Mouse (Mus musculus) embryo, embryonic 9.5 days (tissue): ENCODE data around the gene Pfkm.

Source experiments
- DNase-seq: peaks from one replicate; pipeline ENCODE4 v3.0.0-alpha.2; 2017; ENCODE audit errors: extremely low spot score

Pfkm gene

DNA sequence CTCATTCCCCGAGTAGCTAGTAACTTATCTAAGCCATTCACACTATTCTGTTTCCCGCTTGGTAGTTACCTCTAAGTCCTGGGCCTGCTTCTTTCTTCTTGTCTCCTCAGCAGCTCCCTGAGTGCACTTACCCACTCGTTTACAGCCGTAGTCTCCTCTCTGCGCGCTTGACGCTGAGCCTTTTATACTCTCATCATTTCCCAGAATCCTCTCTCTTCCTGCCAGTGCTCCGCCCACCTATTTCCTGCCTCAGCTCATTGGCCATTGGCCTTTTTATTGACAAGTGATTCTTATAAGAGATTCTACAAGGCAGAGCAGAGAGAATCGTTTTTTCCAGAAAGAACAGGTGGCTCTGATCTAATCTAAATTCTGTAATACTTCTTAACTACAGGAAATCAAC is 6.1 kb downstream of the Pfkm start:
- no peak for DNase-seq

GRCm38 (mm10) chr15:98102401-98102800 is 10.0 kb downstream of the Pfkm start:
- no peak for DNase-seq

DNA sequence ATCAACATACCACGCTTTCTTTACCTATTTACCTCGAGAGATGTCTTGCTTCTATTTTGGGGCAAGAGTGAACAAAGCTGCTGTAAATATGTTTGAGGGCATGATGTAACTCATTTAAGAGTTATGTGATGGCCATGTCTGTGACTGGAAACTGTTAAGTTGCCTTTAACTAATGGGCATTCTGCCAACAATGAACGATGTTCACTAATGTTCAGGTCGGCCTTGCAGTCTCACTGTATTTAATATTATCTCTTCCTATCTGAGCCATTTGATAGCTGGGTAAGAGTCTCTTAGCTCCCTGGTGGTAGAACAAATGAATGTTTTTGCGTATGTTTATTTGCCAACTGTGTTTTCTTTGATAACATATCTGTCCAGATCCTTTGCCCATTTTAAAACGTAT is 14.1 kb downstream of the Pfkm start:
- no peak for DNase-seq

DNA sequence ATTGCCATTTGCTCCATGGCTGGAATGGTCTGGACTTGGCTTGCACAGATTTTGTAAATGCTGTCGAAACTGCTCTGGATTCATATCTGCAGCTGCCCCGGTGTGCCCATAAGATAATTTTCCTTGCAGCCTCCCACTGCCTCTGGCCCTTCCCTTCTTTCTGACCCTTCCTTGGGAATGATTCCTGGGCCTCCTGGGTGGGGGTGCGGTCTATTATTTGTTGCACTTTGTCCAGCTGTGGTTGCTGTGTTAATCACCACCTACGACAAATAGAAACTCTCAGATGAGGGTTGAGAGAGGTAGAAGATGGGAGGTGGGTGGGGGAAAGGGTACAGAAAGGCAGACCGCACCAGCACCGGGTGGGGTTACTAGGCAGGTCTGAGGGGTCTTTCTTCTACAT is 14.8 kb downstream of the Pfkm start:
- no peak for DNase-seq

DNA sequence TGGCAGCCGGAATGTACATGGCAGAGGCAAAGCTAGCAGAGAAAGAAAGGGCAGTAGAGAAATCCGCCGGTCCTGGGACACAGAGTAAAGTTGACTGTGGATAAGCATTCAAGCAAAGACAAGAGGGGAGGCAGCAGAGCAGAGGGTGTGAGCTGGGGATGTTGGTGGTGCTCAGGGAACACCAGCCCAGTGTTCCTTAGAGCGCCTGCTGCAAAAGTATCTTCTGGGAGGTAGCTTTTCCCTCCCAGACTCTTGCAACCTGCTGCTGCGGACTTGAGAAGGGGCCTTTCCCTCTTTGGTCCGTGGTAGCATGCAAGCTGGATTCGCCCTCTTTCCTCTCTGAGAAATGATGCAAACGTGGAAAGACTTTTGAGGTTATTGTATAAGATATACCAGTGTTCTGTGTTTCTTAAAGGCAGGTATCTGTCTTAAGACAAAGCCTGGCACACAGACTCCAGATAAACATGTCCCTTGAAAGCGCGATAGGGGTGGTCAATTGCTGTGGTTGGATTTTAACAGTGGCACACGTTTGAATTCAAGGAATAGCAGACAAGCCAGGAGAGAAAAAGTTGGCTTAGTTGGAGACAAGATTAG is 15.4 kb downstream of the Pfkm start:
- DNase-seq: no peak

DNA sequence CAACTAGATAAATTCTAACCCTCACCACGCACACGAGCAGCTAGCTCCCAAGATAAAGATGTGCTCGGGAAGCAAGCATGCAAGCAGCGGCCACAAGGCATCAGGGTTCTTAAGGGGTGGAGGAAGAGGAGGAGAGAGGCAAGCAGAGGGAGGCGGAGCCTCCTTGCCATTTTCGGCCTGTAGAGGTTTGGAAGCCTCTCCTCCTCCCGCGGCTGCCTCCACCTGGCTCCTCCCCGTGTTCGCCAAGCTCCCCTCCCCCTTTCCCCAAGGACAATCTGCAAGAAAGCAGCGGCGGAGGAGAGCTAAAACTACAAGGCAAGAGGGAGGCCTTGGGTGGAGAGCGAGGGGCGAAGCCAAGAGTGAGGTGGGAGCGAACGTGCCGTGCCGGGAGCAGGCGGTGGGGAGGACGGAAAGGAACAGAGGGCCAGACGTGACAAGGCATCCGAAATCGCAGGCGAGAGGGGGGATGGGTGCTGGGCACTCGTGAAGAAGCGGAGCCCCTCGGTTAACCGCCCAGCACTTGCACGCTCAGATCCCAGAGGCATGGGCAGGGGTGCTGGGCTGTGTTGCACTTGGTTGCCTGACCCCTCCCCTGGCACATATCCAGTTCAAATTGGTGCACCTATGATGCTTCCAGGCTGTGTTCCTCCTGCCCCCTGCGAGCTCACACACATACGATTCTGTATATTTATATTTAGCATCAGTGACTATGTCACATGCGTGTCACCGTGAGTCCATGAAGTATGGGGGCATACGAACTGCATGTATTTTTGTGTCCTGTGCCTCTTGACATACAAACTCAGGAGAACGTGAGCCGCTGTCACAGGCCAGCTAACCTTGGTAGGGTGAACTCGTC is 16.1 kb downstream of the Pfkm start:
- DNase-seq: peak; percentile 89

DNA sequence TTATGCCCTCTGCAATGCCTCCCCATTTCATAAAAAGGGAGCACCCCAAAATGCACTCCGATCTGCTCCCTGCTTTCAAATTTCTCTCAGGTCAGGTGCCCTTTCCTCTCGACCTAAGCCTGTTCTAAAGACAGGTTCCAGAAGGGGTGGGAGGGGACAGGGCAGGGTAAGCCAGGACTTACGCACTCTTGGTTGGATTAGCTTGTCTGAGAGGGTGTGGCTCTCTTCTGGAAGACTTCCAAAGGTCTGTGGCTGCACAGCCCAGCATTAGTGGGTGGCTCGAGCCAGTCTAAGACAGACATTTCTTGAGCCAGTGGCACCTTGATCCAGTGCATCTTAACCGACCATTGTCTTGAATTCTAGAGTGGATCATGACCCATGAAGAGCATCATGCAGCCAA is 19.4 kb downstream of the Pfkm start:
- DNase-seq: no peak

- no peak for DNase-seq
These were observed 21.9 kb downstream of the Pfkm start for GRCm38 (mm10) chr15:98114098-98114851.

- DNase-seq: no peak
These were observed 22.7 kb downstream of the Pfkm start for GRCm38 (mm10) chr15:98114852-98115778.

DNA sequence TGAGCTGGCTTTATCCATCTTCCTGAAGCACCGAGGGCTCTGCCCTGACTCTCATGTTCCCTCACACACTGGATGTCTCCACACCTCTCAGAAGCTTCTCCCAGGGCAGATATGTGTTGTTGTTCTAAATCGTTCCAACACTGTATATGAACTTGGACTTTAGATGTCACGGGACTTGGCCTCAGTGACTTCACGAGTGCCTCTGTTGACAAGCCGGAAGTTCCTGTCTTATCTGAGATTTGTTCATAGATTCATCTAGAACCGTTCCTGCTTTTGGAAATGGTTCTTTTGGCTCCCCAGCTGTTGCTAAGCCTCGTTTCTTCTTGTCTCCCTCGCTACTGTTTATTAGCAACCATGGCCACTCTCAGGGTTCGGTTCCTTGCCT is 23.4 kb downstream of the Pfkm start:
- no peak for DNase-seq

- no peak for DNase-seq
These were observed 23.9 kb downstream of the Pfkm start for GRCm38 (mm10) chr15:98116287-98116686.

DNA sequence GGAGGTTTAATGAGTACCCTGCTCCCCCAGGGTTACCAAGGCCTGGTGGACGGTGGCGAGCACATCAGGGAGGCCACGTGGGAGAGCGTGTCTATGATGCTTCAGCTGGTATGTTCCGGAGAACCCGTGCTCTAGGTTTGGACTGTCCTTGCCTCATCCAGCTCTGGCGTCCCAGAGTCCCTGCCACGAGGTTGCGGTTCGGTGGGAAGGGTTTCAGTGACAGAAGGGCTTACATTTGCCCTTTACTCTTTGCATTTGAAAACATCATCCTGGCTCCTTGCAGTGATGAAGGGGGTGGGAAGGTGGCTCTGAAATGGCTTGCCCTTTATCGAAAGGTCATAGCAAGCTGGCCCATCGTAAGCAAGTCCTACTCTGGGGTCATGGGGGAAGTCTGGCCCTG is 27.0 kb downstream of the Pfkm start:
- DNase-seq: no peak

DNA sequence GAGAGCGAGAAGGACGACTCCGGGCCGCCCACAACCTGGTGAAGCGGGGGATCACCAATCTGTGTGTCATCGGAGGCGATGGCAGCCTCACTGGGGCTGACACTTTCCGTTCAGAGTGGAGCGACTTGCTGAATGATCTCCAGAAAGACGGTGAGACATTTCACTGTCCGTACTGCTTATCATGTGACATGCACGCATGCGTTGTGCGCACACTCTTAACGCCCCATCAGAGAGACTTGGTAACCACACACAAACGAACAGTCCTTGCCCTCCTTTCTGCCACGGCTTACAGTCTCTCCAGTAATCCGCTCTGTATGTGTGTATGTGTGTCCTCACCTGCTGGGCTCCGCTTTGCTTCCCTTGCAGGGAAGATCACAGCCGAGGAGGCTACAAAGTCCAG is 28.4 kb downstream of the Pfkm start:
- no peak for DNase-seq

GRCm38 (mm10) chr15:98131001-98131400 is 38.6 kb downstream of the Pfkm start:
- DNase-seq: no peak

- no peak for DNase-seq
These were observed 39.1 kb downstream of the Pfkm start for GRCm38 (mm10) chr15:98131451-98131850.

- DNase-seq: no peak
These were observed 39.7 kb downstream of the Pfkm start for GRCm38 (mm10) chr15:98131942-98132655.

DNA sequence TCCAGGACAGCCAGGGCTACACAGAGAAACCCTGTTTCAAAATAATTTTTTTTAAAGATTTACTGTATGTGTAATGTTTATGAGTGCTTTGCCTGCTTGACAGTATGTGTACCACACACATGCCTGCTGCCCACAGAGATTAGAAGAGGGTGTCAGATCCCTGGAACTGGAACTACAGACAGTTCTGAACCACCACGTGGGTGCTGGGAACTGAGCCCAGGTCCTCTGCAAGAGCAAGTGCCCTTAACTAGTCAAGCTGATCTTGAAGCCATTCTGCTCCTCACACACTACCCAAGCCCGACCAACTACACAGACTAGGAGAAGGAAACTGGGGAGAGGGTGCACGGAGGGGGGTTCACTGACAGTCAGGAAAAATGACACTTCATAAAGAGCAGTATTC is 41.1 kb downstream of the Pfkm start:
- DNase-seq: no peak

GRCm38 (mm10) chr15:98134034-98134433 is 41.6 kb downstream of the Pfkm start:
- no peak for DNase-seq

DNA sequence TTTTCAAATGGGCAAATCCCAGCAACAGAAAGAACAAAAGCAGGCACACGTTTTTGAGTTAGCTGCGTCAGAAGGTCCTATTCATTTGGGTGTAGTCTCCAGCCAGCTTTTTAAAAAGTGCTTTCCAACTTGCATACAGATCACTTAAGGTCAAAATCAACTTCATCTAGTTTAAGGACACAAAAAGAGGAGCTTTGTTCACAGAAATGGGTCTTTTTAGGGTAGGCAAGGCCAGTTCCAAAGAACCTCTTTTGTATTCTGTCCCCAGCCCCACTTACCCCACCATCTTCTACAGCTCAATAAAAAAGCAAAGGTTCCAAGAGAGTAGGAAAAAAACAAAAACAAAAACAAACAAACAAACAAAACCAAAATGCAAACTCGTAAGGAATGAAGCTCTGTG is 42.3 kb downstream of the Pfkm start:
- no peak for DNase-seq

DNA sequence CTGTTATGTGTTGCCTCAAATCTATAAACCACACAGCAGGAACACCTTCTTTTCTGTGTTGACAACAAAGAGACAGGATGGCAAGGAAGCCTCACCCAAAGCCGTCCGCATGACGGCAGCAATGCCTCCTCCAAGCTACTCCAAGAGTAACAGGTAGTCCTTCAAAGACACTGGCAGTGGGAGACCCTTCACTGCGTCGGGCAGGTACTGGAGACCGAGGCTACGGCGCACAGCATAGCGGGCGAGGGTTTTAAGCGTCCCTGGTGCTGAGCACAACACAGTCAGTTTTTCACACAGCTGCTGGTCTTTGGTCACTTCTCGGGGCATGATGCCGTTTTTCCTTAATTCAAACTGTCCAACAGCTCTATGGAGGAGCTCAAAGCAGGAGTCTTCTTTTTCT is 43.3 kb downstream of the Pfkm start:
- no peak for DNase-seq

GRCm38 (mm10) chr15:98136871-98137270 is 44.5 kb downstream of the Pfkm start:
- DNase-seq: no peak
